Mouse (Mus musculus) cerebral cortex, adult 2 months (tissue): ENCODE results near the gene Ccar1.

Experiments used
- WGBS: fragments of 180-500 bp; shearing (Covaris S2); methylation state at CpG from one replicate; pipeline ENCODE4 v1.1.7; 2018; 5-methylcytosine and 5-hydroxymethylcytosine counted together

Gene Ccar1

DNA sequence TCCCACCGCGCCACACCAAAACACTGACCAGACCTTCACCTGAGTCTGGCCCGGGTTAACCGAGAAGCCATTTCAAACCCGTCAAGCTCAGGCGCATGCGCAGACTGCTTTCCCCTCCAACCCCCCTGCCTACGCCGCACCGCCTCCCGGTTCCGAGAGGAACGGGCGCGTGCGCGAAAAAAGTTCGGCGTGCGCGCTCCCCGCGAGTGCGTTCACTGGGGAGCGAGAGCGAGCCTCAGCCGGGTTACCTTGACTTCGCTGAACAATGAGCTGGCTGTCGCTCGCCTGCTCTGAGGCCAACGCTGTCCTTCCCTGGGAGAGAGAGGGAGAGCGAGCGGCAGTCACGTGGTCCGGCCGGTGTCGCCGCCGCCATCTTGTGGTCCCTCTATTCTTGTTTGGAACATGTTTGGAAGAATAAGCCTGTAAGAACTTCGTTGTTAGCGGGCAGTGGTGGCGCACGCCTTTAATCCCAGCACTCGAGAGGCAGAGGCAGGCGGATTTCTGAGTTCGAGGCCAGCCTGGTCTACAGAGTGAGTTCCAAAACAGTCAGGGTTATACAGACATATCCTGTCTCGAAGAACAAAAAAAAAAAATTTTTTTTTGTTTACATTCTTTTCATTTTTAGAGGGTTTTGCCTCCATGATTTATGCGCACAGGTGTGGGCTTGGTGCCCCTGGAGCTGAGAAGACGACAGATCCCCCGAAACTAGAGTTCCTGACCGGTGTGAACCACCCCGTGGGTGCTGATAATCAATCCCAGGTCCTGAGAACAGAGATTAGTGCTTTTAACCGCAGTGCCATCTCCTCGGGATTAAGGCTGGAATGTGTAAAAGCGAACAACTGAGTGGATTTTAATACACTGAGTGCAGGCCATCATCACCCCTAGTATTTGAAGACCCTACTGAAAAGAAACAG is at the start of gene Ccar1:
Gene Ccar1, minus strand, starts transcription at position 110 of the 914 bp plus-strand sequence.
- WGBS: 4% methylated on average over 55 of the region's 55 CpGs

DNA sequence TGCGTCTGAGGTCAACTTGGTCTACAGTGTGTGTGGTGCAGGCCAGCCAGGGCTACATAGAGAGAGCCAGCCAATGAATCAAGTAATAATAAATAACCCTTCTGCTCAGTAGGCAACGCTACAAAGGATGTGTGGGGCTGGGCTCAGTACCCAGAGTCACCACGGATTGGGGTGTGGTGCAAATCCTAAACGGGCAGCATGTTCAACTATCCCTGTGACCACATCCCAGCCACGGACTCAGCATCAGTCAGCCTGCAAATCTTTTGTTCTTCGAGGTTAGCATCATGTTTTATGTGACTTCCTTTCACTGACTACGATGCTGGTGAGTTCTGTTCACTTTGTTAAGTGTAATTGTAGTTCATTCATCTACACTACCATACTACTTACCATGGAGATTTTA is 48.6 kb upstream of the Ccar1 start:
- WGBS: 93% methylated on average over 7 of the region's 7 CpGs

DNA sequence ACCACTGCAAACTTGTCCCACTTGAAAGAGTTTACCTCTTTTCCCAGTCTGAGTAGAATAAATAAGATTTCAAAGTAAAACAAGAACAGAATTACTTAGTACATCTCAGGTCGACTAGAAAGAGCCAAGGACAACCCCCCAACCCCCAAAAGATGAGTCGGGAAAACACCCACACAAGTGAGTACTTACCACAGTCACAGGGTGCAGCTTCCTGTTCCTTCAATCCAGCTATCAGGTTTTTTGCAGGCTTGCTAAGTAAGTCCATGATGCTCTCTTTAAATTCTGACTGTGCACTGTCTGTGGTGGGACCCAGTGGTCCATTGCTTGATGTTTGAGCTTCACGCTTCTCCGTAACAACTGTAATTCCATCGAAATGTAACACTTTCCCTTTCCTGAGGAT is 45.9 kb upstream of the Ccar1 start:
- 76% methylated on average over 5 of the region's 5 CpGs for WGBS

DNA sequence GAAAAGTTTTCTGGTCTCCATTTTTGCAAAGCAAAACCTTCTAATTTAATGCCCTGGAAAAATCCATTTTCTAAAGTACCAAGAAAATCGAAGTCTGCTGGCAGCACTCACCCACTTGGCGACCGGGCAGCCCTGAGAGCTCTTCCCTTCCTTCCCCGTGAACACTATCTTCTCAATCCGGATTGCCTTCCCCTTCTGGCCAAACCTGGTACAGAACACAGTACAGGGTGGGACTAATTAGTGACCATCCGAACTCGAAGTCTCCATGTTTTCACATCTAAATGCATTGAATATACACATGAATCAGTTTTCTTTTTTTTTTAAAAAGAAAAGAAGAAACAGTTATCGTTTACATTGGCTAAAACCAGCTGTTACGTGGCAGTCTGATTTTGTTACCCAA is 40.7 kb upstream of the Ccar1 start:
- WGBS: 77% methylated on average over 9 of the region's 9 CpGs

DNA sequence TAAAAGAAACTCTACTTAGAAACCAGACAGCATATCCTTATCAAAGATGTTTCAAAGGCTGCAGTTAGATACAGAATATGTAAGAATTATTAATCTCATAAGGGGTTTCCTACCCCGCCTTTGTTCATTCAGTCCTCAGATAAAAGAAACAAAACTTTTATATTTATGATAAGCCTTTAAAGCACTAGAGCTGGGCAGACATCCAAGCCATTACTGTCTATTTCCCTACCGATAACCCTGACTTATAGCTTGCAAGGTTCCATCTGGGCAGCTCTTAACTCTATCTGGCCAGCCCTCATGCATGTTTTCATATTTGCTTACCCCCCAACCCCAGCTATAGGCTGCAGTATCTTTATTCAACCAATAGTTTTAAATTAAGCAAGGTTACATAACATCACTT is 39.5 kb upstream of the Ccar1 start:
- 74% methylated on average over 2 of the region's 2 CpGs for WGBS

DNA sequence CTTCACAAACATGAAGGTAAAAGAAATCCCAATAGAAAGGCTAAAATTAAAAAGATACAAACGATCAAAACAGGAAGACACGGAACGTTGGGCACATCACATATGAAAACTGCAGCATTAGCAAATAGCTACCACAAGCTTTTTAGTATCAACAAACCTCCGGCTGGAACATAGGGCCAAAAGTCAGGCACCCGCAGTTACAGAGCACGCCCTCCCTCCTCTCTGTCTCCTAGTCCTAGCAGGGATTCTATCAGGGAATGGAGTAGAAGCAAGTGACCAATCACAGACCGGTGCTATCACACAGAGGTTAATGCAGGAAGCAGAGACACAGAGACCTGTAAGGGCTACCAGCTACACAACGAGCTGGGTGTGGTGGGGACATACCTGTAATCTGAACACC is 32.4 kb upstream of the Ccar1 start:
- WGBS: 82% methylated on average over 8 of the region's 8 CpGs

DNA sequence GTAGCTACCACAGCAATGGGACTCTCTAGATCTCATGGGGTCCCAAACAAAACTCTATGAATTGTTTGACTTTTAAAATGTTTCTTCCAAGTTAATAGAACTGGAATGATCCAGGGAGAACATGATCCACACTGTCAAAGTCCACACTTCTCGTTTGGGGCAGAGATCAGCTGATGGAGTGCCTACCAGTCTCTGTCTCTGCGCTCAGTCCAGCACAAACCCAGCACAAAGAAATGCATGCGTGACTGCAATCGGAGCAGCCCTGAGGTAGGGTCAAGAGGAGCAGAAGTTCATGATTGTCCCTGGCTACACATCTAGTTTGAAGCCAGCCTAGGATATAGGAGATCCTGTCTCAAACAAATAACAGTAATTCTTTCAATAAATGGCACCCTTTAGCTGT is 31.3 kb upstream of the Ccar1 start:
- 89% methylated on average over 4 of the region's 4 CpGs for WGBS

DNA sequence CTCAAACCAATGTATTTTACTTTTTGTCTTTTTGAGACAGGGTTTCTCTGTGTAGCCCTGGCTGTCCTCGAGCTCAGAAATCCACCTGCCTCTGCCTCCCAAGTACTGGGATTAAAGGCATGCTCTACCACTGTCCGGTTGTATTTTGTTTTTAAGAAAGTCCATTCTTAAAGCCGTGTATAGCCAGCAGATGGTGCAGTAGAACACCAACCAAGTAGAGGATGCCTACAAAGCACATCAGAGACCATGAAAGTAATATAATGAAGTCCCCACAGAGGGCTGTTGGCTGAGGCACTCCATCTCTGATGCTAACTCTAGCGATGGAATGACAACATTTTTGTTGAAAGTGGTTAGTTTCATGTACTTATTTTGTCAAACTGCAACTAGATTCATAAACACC is 17.9 kb upstream of the Ccar1 start:
- 67% methylated on average over 4 of the region's 4 CpGs for WGBS

DNA sequence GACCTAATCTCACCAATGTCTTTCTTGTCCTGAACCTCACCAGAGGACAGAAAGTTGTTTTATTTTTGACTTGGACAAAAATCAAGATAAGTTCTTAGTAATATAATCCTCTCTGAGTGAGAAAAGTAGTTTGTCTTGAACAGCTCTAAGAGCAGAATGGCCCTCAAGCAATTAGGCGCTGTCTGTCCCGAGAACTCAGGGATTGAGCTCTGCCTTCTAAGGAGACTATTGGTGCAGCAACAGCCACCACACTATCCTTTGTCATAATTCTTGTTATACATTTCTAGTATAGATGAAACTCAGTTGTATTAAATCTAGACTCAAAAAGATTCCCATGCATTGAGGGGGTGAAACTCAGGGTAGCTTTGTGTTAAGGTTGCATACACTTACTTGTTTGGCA is 16.7 kb upstream of the Ccar1 start:
- WGBS: 95% methylated on average over 2 of the region's 2 CpGs

DNA sequence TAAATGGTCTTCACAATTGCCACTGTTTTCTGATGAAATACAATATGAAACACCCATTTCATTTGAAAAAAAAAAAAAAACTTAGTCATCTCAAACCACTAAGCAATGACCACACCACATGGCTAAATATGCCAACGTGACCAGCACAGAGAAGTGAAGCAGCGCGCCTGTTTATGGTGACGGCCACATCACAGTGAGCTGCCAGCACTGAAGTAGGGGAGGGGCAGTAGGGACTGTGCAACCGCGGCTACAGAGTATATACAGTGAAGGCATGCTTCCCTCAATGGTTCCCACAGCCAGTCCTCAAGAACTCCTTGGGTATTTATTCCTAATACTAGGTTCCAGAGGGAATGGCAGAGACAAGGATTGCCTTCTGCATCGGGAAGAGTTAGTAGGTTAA is 16.2 kb upstream of the Ccar1 start:
- 91% methylated on average over 7 of the region's 7 CpGs for WGBS

DNA sequence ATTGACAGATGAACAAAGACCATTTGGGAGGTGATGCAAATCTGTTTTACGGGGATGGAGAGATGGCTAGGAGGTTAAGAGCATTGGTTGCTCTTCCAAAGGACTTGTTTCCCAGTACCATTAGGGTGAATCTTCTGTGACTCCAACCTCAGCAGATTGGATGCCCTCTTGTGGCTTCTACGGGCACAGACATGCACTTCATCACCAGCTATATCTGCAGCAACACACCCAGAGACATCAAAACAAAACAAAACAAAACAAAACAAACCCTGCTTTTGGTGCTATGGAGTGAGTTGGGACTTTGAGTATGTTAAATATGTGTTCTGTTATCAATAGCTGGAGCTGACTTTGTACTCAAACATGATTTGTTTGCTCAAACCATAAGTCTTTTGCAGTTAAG is 12.0 kb upstream of the Ccar1 start:
- WGBS: 74% methylated on average over 2 of the region's 2 CpGs

DNA sequence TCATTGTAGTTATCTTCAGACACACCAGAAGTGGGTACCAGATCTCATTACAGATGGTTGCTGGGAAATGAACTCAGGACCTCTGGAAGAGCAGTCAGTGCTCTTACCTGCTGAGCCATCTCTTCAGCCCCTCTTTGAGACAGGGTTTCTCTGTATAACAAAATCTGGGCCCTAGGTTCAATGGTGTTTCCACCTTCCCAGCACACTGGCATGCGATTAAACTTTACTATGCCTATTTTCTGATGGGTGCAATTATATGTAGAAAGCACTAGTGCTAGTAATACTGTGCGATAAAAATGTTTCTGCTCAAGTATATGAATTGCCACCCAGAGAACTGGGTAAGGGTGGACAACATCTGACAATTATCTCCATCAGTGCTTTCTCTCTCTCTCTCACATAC is 11.2 kb upstream of the Ccar1 start:
- 94% methylated on average over 2 of the region's 2 CpGs for WGBS

DNA sequence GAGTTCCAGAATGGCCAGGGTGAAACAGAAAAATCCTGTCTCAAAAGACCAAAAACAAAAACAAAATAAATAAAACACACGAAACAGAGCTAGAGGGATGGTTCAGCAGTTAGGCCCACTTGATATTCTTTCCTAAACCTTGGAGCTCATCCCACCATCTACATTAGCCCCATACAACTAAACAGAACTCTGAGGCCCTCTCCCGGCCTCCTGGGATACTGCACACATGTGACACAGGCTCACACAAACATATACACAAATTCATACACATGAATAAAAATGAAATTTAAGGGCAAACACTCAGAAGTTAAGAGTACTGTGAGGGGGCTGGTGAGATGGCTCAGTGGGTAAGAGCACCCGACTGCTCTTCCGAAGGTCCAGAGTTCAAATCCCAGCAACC is 2.1 kb upstream of the Ccar1 start:
- WGBS: 99% methylated on average over 4 of the region's 4 CpGs

DNA sequence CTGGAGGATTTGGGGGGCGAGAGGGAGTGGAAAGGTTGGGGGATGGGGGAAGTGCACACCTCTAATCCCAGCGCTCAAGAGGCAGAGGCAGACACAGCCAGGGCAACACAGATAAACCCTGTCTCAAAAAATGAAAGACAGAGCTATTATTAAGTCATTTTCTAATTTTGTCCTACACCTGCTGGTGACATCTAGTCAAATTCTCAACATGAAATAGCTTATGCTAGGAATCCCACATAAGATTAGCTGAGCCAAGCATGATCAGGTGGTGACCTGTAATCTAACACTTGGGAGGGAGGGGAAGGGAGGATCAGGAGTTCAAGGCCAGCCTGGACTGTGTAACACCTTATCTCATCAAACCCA is 986 bp upstream of the Ccar1 start:
- WGBS: 39% methylated on average over 2 of the region's 2 CpGs

DNA sequence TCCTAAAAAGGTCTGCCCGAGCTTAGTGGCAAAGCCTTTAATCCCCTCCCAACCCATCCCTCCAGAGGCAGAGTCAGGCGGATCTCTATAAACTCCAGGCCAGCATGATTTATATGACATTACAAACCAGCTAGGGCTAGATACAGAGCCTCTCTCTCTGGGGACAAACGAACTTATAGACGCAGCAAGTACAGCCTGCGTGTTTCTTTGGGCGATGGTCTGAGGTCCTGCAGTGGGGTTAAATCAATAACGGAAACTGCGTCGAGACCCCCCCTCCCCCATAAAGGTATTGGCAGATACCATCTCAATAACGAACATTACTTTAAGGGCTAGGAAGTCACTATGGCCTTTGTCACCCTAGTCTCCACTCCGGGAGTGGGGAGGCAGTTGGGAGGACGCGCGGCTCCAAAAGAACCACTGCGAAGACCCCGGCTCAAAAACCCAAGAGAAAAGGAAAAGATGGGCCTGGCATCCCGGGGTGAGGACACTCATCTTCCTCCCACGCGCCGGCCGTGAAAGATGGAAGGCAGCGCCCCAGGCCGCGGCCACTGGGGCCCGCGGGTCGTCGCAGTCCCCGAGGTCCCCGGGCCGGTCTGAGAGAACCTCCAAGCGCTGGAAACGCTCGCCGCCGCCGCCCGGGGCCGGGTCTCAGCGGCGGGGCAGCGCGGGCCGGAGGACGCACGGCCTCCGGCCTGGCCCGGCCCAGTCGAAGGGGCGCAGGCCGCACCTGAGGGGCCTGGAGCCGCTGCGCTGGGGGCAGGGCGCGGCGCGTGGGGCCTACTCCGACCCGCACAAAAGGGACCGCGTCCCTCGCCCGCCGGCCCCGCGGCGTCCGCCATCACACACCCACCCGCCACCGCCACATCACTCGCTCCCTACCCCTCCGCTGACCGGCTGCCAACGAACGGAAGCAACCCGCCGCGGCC is 572 bp downstream of the Ccar1 start:
- under 1% methylated on average over 75 of the region's 78 CpGs for WGBS

DNA sequence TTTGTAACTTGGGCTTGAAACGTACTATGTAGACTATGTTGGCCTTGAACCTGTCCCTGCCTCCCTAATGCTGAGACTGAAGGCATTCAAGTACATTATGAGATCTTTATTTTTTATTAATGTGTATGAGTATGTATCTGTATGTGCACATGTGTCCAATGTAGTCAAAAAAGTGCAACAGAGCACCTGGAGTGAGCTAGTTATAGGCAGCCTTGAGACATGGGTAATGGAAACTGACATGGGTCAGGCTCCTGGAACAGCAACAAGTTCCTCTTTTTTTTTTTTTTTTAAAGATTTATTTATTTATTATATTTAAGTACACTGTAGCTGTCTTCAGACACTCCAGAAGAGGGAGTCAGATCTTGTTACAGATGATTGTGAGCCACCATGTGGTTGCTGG is 10.3 kb downstream of the Ccar1 start:
- 88% methylated on average over 1 of the region's 1 CpGs for WGBS

DNA sequence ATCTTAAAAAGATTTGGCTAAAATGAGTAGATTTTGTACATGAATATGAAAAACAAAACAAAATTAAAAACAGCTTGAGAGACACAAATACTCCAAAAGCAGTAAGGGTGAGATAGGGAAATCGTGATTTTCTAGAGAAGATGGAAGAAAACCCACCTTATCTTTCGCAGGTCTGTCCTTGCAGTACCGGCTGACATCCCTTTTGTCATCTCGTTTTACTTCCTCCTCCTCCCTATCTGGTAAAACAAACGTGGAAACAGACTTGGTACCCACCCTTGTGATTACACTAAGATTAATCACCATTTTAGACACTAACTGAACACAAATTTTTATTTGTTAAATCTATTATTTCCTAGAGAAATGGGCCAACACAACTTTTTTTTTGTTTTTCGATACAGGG is 41.3 kb downstream of the Ccar1 start:
- 75% methylated on average over 6 of the region's 6 CpGs for WGBS

DNA sequence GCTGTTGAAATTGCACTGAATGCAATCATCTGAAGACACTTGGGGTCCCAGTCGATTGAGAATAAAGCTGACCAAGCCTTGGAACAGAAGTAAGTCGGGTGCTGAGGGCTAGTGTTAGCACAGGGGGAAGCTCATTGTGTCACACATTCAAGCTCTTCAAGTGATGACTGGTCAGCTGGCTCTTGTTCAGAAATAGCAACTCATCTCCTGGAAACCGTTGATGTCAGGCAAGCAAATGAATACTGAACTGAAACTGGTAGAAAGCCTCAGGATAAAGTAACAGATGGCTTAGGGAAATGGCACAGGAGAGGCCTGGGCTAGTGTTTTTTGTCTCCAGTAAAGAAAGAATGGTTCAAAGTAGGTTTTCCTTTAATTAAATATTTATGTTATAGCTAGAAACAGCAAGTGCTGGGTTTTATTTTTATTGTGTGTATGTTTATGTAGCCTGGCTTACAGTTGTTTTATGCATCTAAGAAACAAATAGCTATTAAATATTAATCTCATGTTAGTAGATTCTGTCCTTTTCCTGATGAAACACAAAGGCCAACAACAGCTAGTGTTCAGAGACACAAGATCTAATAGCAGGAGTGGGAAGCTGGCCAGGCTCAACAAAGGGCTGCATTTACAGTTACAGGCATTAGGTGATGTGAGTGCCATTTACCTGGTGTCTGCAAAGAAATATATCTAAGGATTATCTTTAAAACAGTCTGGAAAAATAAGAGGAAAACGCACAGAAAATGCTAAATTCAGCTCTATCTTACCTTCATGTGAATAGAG is 51.9 kb downstream of the Ccar1 start:
- WGBS: 29% methylated on average over 4 of the region's 4 CpGs

DNA sequence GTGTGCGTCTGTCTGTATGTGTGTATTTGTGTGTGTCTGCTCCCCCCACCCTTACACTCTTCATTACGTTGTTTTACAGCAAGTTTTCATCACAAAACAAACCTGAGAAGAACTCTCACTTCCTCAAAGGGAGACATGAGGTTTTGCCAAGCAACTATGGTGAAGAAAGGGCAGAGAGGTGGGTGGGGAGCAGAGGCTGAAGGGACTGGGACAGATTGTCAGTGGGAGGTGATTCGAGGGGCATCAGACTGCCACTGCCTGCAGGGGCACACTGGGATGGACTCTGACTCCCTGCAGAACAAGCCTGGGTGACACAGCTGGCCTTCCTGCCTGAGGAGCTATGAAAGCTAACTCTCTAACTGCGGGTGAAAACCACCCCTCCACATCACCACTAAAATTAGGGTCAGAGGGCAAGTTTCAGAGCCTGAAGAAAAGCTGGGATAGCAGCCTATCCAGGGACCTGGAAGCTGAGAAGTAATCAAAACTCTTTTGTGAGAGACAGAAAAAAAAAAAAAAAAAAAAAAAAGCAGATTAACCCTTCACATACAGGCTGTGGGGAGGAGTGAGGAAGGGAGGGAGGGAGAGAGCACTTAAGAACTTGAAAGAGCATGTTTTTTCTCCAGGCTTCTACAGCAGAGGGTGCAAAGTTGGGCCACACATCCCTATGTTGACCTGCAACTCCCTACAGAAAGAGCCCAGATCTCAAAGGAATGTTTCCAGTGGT is 55.0 kb downstream of the Ccar1 start:
- WGBS: 42% methylated on average over 4 of the region's 4 CpGs

DNA sequence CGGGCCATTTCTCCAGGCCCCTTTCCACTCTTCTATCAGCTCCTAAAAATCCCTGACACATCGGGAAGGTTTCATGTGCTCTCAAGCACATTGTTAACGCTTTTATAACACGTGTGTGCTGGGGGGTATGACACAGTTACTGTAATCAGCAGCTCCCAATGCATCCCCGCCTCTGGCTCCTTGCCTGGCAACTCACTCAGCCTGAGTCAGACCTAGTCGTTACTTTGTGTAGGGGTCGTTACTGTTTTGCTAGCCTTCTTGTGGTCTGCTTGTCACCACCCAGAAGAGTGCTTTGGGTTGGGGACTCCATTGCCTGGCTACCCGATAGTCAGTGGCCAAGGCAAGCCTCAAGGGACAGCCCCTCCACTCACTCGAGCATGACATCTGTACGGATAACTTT is 61.3 kb downstream of the Ccar1 start:
- WGBS: 62% methylated on average over 10 of the region's 10 CpGs
